Mouse (Mus musculus) heart, postnatal 0 days (tissue): ENCODE measurements at regions not wholly inside any gene's neighbourhood (a gene's known extent, or its start where the extent isn't known, plus 50 kb on each side); places are given as distances from the start of the nearest gene placed in this dataset.

Experiments
- CTCF ChIP-seq: IDR thresholded peaks from 2 replicates; pipeline ENCODE4 v1.5.1; 2016; ENCODE audit warnings: antibody characterized with exemption, control low read depth, low read depth
- EP300 ChIP-seq: IDR thresholded peaks from 2 replicates; pipeline ENCODE4 v1.6.1; 2016; ENCODE audit warnings: antibody characterized with exemption, low read depth

DNA sequence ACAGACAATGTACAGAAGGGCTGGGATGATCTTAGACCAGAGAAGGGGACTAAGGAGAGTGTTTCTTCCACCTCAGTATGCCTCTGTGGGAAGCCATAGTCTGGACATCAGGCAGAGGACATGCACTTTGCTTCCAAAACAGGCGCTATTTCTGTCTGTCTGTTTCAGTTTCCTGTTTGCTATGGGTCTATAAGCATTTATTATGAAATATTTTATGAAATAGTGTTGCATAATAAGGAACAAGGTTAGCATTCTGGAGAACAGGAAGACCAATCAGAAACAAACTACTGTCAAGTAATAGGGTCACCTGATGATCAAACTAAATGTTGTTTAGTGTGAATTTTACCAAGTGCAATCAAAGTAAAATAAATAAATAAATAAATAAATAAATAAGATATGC is 160.4 kb upstream of the Gm10192 start:
- TF ChIP-seq CTCF, result no peak
- TF ChIP-seq EP300, result no peak
